Mouse (Mus musculus): ENCODE data around the gene Metrnl.
A peak's percentile ranks its signal among the peaks of the same experiment; 100 is the strongest.

Gene Metrnl

DNA sequence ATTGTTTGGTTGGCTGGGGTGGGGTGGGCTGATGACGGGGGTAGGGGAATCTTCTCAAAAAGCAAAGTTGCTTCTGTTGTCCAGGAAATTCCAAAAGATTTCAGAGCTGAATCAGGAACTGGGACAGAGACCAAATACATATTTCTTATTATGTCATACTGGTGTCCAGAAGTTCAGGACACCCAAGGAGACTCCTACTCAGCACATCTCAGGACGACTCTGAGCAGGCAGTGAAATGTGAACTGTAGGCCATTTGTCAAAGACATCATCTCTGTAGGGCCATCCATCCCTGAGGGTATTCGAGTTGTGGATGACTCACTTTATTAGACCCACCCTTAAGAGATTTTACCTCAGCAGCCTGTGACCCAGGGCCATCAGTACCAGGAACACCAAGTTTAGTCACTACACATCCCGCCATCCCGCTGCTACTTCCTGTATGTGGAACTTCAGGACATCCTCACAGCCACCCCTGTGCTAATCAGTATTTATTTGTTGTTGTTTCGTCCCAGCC, 15.8 kb upstream of the Metrnl start:
- DNase-seq (ENCODE audit: low read depth, low spot score): no peak

DNA sequence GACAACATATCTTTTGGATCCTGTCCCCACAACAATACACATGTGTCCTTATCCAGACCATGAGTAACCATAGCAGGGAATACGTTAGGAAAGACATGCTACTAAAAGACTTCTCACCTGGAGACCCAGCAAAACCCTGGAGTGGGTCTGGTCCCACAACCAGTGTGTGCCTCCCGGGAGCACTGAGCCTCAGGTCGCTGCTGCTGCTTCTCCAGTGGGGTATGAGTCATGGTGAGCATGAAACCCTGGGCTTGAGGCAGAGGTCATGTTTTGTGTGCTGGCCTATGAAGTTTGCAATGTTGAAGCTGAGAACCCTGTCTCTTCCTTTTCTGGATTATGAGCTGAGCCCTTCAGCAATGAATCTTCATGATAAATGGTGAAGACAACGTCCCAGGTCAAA, 15.3 kb upstream of the Metrnl start:
- DNase-seq (ENCODE audit: low read depth, low spot score): no peak

DNA sequence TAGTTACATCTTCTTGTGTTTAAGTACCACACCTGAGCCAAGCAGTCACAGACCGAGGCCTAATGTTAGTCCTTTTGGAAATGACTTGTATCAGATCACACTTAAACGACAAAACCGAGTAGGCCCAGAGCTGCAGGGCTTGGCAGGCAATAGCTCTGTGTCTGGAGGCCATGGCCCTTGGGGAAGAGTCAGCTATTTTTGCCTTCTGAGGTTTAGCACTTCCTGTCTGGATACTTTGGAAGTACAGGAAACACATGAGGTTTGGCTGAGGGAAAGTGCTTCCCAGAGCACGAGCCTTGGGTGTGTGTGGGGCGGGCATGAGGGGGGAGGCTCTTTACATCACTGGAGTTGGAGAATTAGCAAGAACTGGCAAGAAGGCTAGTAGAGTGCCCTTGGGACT, 14.7 kb upstream of the Metrnl start:
- DNase-seq (ENCODE audit: low read depth, low spot score): no peak

GRCm38 (mm10) chr11:121688024-121688423, 13.3 kb upstream of the Metrnl start:
- DNase-seq (ENCODE audit: low read depth, low spot score): no peak

DNA sequence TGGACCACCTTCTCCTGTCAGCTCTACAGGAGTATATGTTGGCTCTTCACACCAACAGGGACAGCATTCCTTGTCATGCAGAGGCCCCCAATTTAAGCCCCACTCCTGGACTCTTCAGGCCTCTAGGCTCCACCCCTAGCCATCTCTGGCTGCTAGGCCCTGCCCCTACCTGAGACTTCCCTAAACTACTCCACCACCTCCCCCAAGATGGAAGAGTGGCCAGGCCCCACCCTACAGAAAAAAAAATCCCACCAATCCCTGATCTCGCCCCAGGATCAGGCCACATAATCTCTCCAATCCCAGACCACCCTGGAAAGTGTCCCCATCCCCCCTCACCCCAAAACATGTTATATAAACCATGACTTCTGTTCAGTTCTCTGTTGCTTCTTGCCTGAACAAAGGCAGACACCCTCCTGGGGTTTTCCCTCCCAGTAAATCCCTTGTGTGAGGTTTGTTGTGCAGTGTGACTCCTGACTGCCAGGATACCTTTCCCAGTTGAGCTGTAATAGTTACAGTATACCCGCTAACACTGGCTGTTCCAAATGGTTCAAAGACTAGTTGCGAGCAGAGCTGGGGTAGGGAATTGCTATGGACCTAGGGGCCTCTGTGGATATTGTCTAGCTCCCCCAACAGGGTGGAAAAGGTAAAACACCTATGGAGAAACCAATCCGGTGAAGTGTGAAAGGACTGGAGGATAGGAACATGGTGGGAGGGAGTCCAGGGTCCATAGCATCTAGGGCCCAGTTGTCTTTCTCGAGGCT, 5.9 kb upstream of the Metrnl start:
- no peak for DNase-seq (ENCODE audit: low read depth, low spot score)

- no peak for DNase-seq (ENCODE audit: low read depth, low spot score)
Observed at GRCm38 (mm10) chr11:121697271-121697670, 4.1 kb upstream of the Metrnl start.

- DNase-seq (ENCODE audit: low read depth, low spot score): no peak
Observed at GRCm38 (mm10) chr11:121698381-121698955, 2.9 kb upstream of the Metrnl start.

GRCm38 (mm10) chr11:121702111-121702894, 959 bp downstream of the Metrnl start:
- DNase-seq (ENCODE audit: low read depth, low spot score): peak; percentile 63

- DNase-seq (ENCODE audit: low read depth, low spot score): no peak
Observed at GRCm38 (mm10) chr11:121702895-121703618, 1.7 kb downstream of the Metrnl start.

GRCm38 (mm10) chr11:121703619-121704215, 2.4 kb downstream of the Metrnl start:
- DNase-seq (ENCODE audit: low read depth, low spot score): no peak

DNA sequence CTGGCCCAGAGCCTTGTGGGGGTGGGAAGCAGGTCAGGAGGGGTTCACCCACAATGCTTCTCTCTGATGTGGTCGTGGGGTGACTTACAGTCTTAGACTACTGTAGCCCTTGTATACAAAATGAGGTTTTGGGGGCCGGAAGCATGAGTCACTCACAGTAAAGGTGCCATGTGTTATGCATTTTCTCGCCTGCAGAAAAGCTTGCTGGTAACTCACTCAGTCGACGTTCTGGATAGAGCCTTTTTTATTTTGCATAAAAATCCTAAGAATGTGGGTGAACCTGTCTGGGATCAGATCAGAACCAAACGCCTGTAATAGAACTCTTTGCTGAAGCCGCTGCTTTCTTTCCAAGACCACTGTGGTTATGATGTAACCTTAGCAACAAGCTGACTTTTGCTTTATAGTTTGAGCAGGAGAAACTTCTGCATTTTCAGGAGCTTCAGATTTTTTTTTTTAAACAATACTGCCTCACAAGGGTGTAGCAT, 5.2 kb downstream of the Metrnl start:
- no peak for DNase-seq (ENCODE audit: low read depth, low spot score)

DNA sequence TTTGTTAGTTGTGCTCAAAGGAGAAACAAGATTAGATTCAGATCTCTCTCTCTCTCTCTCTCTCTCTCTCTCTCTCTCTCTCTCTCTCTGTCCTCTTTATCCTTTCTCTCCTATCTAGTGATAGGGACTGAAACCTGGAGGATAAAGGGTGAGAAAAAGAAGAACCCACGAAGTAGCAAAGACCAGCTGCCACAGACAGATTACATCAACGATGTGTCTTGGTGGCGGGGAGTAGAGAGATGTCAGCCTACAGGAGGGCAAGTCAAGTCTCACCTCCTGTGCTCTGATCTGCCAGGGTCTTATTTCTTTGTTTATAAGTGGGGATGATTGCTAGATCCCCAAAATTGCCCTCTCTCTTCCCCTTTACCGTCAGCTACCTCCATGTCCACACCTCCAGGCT, 7.9 kb downstream of the Metrnl start:
- DNase-seq (ENCODE audit: low read depth, low spot score): no peak

DNA sequence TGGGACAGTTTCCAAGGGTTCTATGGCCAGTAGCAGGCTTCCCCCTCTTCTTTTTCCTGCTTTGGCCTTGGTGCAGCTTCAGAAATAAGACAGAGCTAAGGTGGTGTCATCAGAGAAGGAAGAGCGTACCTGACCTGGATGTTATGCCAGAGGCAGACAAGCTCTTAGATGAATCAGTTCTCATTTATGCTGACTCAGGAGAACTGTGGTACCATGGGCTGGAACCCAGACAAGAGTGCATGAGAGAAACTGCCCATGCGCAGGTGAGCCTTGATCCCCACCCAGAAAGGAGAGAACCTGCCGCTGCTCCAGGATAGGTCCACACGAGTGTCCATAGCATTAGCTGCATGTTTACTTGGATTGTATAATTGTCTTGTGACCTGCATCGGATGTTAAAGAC, 8.9 kb downstream of the Metrnl start:
- DNase-seq (ENCODE audit: low read depth, low spot score): no peak

DNA sequence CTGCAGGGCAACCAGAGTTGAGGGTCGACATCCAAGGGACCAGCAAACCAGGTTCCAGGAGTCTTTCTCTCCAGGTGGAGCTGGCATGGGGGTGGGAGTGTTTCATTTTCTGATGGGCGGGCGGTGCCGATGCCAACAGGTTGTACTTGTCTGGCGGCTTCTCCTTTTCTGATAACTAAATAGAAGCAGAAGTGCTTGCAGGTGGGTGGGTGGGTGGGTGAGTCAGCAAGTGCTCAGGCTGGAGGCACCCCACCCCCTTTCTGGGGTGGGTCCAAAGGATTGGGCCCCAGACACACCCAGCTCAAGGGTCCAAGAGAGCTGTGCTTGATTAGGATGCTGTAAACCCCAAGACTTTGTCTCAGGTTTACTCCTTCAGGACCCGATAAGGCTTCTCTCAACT, 11.6 kb downstream of the Metrnl start:
- no peak for DNase-seq (ENCODE audit: low read depth, low spot score)

DNA sequence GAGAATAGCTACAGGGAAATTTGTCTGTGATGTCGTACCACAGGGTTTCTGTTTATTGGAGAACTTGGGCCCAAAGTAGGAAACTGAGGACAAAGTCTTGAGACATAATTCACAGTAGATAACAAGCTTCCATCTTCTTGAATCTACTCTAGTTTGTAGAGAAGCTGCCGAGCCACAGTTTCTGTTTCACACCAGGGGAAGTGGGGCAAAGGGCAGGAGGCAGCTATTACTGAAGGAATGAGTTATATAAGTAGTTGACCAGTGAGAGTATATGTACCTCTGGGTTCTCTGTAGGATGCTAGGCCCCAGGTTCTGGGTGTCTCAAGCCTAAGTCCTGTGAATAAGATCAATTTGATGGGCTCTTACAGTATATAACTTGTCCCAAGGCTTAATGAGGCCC, 12.2 kb downstream of the Metrnl start:
- no peak for DNase-seq (ENCODE audit: low read depth, low spot score)

GRCm38 (mm10) chr11:121714745-121715485, 13.6 kb downstream of the Metrnl start:
- DNase-seq (ENCODE audit: low read depth, low spot score): no peak

DNA sequence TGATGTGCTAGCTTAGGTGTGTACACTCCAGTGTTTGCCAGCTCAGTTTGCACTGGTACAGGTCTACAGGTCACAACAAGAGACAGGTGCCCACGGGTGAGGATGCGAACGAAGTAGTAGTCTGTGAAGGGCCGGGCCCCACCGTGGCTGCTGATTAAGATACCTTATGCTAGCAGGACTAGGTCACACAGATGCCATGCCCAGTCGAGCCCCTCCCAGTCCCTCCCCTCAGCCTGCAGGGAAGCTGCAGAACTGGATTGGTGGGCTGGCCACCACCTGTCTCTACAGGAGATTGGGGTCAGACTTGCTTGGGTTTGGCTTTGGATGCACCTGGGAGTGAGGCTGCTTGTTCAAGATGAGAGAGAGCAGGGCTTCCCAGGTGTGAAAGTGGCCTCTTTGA, 16.4 kb downstream of the Metrnl start:
- DNase-seq (ENCODE audit: low read depth, low spot score): no peak

DNA sequence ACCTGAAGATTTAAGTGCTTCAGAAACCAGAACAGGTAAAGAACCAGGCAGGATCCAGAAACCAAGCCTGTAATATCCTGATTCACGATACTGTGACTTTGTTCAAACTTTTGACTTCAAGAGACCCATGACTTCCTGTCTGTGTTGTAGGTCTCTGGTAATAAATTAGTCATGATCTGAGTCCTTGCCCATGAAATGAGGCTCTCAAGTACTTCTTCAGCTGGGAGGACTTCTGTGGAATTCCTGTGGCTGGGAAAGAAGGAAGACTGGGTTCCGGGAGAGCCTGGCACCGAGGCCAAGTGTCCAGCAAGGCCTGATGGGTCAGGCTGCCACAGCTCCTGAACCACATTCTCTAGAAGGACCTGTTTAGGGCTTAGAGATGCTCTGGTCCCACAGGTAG, 19.4 kb downstream of the Metrnl start:
- DNase-seq (ENCODE audit: low read depth, low spot score): no peak

GRCm38 (mm10) chr11:121722434-121722833, 21.1 kb downstream of the Metrnl start:
- no peak for DNase-seq (ENCODE audit: low read depth, low spot score)

GRCm38 (mm10) chr11:121726625-121727024, 25.3 kb downstream of the Metrnl start:
- no peak for DNase-seq (ENCODE audit: low read depth, low spot score)

DNA sequence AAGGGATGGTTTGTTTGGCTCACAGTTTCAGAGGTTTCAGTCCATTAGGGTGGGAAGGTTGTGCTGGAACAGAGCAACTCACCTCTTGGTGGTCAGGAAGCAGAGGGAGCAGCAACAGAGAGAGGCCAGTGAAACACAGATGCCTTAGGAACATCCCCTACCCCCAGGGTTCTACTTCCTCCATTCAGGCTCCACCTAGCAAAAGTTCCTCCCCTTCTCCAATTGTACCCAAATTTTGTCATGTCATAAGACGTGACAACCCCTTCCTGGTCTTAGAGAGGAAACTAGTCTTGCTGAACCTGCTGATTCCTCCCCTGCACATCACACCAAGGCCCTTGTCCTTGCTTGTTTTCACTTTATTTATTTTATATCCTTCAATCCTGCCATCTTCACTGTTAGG, 32.8 kb downstream of the Metrnl start:
- DNase-seq (ENCODE audit: low read depth, low spot score): no peak

All from embryo, embryonic 11.5 days (tissue).